Mouse (Mus musculus) brain, embryonic 14.5 days (tissue): ENCODE measurements around the gene Zfhx3. TPM values are rescaled to one million over a fixed set of nuclear protein-coding genes. Genes with fewer than 3 reads are reported as not detected.

Experiments
- DNase-seq: peaks from one replicate; pipeline ENCODE4 v3.0.0-alpha.2; 2011; ENCODE audit warnings: low read depth
- CTCF ChIP-seq: fragments of 200-500 bp; IDR thresholded peaks from 2 replicates; pipeline ENCODE4 v1.5.1; 2012; ENCODE audit warnings: inconsistent platforms, mild to moderate bottlenecking, moderate library complexity, borderline replicate concordance; ENCODE audit not compliant: insufficient read depth, insufficient read length; ENCODE audit errors: extremely low read depth
- POLR2A ChIP-seq: fragments of 200-500 bp; IDR thresholded peaks from 2 replicates; pipeline ENCODE4 v1.6.1; 2012; ENCODE audit warnings: mild to moderate bottlenecking, inconsistent platforms, borderline replicate concordance; ENCODE audit not compliant: poor library complexity, insufficient read depth, insufficient read length, severe bottlenecking; ENCODE audit errors: extremely low read depth
- polyA plus RNA-seq: library from polyadenylated mRNA; depleted of rRNA; stranded (reverse); fragments of >200 nt; gene quantifications from 2 replicates; pipeline ENCODE4 v1.2.3, GENCODE M21; 2012

Gene Zfhx3
- polyA plus RNA-seq, 1 experiment: 31.3 TPM

GRCm38 (mm10) chr8:108434510-108434909, 492.1 kb downstream of the Zfhx3 start:
- TF ChIP-seq POLR2A: no peak
- TF ChIP-seq CTCF: no peak
- DNase-seq: no peak

- TF ChIP-seq POLR2A: no peak
- TF ChIP-seq CTCF: no peak
- peak; percentile 23 for DNase-seq
Observed at GRCm38 (mm10) chr8:108436336-108436735, 493.9 kb downstream of the Zfhx3 start.

GRCm38 (mm10) chr8:108437316-108437830, 494.9 kb downstream of the Zfhx3 start:
- no peak for TF ChIP-seq POLR2A
- TF ChIP-seq CTCF: no peak
- peak; percentile 55 for DNase-seq

- TF ChIP-seq CTCF (no peak), POLR2A (no peak)
- DNase-seq: no peak
Observed at GRCm38 (mm10) chr8:108440476-108440875, 498.0 kb downstream of the Zfhx3 start.

- peak; percentile 82 for DNase-seq
- TF ChIP-seq POLR2A (no peak), CTCF (no peak)
Observed at GRCm38 (mm10) chr8:108450847-108451246, 508.4 kb downstream of the Zfhx3 start.

GRCm38 (mm10) chr8:108454561-108455311, 512.3 kb downstream of the Zfhx3 start:
- peak; percentile 91 for DNase-seq
- no peak for TF ChIP-seq CTCF
- no peak for TF ChIP-seq POLR2A

- no peak for TF ChIP-seq CTCF
- TF ChIP-seq POLR2A: no peak
- DNase-seq: peak; percentile 89
Observed at GRCm38 (mm10) chr8:108466653-108467052, 524.2 kb downstream of the Zfhx3 start.

- TF ChIP-seq POLR2A (no peak), CTCF (no peak)
- peak; percentile 70 for DNase-seq
Observed at GRCm38 (mm10) chr8:108467172-108468035, 525.0 kb downstream of the Zfhx3 start.

GRCm38 (mm10) chr8:108470269-108470668, 527.8 kb downstream of the Zfhx3 start:
- DNase-seq: no peak
- 0 out of 2 replicates have a peak, but pooled peaks have one; percentile 7 for TF ChIP-seq CTCF
- TF ChIP-seq POLR2A: no peak

GRCm38 (mm10) chr8:108474556-108474955, 532.1 kb downstream of the Zfhx3 start:
- TF ChIP-seq CTCF (no peak), POLR2A (no peak)

GRCm38 (mm10) chr8:108478131-108478530, 535.7 kb downstream of the Zfhx3 start:
- no peak for TF ChIP-seq POLR2A
- TF ChIP-seq CTCF: no peak
- DNase-seq: no peak

More at GRCm38 (mm10) chr8:108474556-108474955, 532.1 kb downstream of the Zfhx3 start:
- DNase-seq: no peak
